In the genomic region with DNA sequence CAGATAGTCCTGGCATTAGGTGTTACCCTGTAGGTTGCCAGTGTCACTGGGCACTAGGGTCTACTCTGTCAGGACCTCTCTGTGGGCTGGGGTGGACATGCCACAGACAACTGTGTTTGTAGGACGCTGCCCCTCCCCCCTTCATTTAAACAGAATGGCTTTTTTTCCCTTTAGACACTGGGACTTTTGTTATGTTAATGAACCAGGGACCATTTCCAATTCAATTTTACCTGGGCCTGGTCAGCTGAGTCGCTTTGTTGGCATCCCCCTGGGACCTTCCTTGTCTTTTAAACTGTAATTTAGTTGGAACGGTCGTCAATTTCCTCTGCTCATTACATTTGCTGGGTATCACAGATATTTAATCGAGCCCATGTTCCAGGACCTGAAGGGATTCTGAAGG, we compare ENCODE assay signal across 25 mouse cellular contexts.
DNase-seq lines count a peak whose midpoint lies in the region; ATAC-seq lines count a peak whose summit lies in the region.
"Had no signal": no experiment of that assay in that cellular context is flagged by ENCODE, and none has a peak within 500 bp of the region (broad histone marks: within the 10 kb centered on the region; RNA-seq: fewer than 3 reads in every experiment).

No protein-coding gene starts in this region.

- H3K9me3 ChIP-seq in hindbrain, embryonic 10.5 days = no peaks in the 10 kb centered on the region
- no peaks in the 10 kb centered on the region for H3K9me3 ChIP-seq in hindbrain, embryonic 13.5 days
- no peaks in the 10 kb centered on the region for H3K9me3 ChIP-seq in neural tube, embryonic 12.5 days
- H3K9me3 ChIP-seq in neural tube, embryonic 15.5 days (replicated peaks) = no peaks in the 10 kb centered on the region
- H3K9me3 ChIP-seq in embryonic facial prominence, embryonic 10.5 days = no peaks in the 10 kb centered on the region
- H3K9me3 ChIP-seq in heart, embryonic 12.5 days (replicated peaks) = no peaks in the 10 kb centered on the region
- H3K9me3 ChIP-seq: hindbrain, embryonic 15.5 days; intestine, embryonic 15.5 days had no signal

- WGBS in hindbrain, embryonic 10.5 days = 23% methylated on average over 5 of the region's 5 CpGs
- 8% methylated on average over 5 of the region's 5 CpGs for whole genome bisulfite sequencing in hindbrain, embryonic 13.5 days
- WGBS in neural tube, embryonic 12.5 days = 15% methylated on average over 5 of the region's 5 CpGs
- 9% methylated on average over 5 of the region's 5 CpGs for WGBS in neural tube, embryonic 15.5 days
- WGBS in embryonic facial prominence, embryonic 10.5 days = 26% methylated on average over 5 of the region's 5 CpGs
- 66% methylated on average over 5 of the region's 5 CpGs for WGBS in heart, embryonic 12.5 days

- H3K9ac ChIP-seq in hindbrain, embryonic 13.5 days = no peak overlapping the region
- no peak overlapping the region for H3K9ac ChIP-seq in neural tube, embryonic 12.5 days
- no peak overlapping the region for H3K9ac ChIP-seq in neural tube, embryonic 15.5 days (replicated peaks)
- no peak overlapping the region for H3K9ac ChIP-seq in heart, embryonic 12.5 days
- H3K9ac ChIP-seq: hindbrain, embryonic 15.5 days; intestine, embryonic 15.5 days had no signal

- no peak for ATAC-seq in hindbrain, embryonic 13.5 days (ENCODE audit: low FRiP score)
- peak; percentile 25; the same call in 1 of the 2 replicates for ATAC-seq in neural tube, embryonic 12.5 days (ENCODE audit: low FRiP score, low read depth)
- ATAC-seq in neural tube, embryonic 15.5 days (ENCODE audit: low FRiP score) = no peak
- no peak for ATAC-seq in heart, embryonic 12.5 days (ENCODE audit: insufficient number of reproducible peaks, low FRiP score)
- ATAC-seq: intestine, embryonic 15.5 days; midbrain, embryonic 16.5 days had no signal

- peak overlapping the region; percentile 76 for H3K27ac ChIP-seq in hindbrain, embryonic 10.5 days
- no peak overlapping the region for H3K27ac ChIP-seq in hindbrain, embryonic 13.5 days
- no peak overlapping the region for H3K27ac ChIP-seq in neural tube, embryonic 12.5 days
- H3K27ac ChIP-seq in neural tube, embryonic 15.5 days (replicated peaks) = no peak overlapping the region
- H3K27ac ChIP-seq in embryonic facial prominence, embryonic 10.5 days (replicated peaks) = 0 out of 2 replicates have a peak overlapping the region, but pooled peaks have one; percentile 30
- H3K27ac ChIP-seq in heart, embryonic 12.5 days (ENCODE audit: poor library complexity, severe bottlenecking) = no peak overlapping the region
- H3K27ac ChIP-seq: hindbrain, embryonic 15.5 days; intestine, embryonic 15.5 days; layer of hippocampus, adult 2 months; macrophage had no signal

- H3K4me1 ChIP-seq in hindbrain, embryonic 10.5 days (replicated peaks) = peaks cover 41% of the 10 kb centered on the region
- H3K4me1 ChIP-seq in hindbrain, embryonic 13.5 days (replicated peaks) = peaks cover 17% of the 10 kb centered on the region
- H3K4me1 ChIP-seq in neural tube, embryonic 12.5 days = peaks cover 16% of the 10 kb centered on the region
- H3K4me1 ChIP-seq in neural tube, embryonic 15.5 days = peaks cover 11% of the 10 kb centered on the region
- peaks cover 21% of the 10 kb centered on the region for H3K4me1 ChIP-seq in embryonic facial prominence, embryonic 10.5 days
- H3K4me1 ChIP-seq in heart, embryonic 12.5 days (replicated peaks) = no peaks in the 10 kb centered on the region
- H3K4me1 ChIP-seq: intestine, embryonic 15.5 days had no signal

- DNase-seq in hindbrain, embryonic 10.5 days (ENCODE audit: low spot score) = peak; percentile 18
- peak; percentile 9 for DNase-seq in MN1 (ENCODE audit: low spot score)
- no peak for DNase-seq in embryonic facial prominence, embryonic 10.5 days (ENCODE audit: low spot score)
- DNase-seq in thymus, postnatal 14 days = no peak
- DNase-seq: adrenal gland, adult 2 months; B cell, adult 2 months; cerebellum, adult 18-20 months; cerebellum, postnatal 25 days; gastrocnemius, postnatal 10 days; heart, adult 11 months; heart, postnatal 10 days; kidney, adult 9 months; kidney, postnatal 25 days; right cerebral cortex, postnatal 14 days; spleen, adult 18-20 months had no signal

- peaks cover 15% of the 10 kb centered on the region for H3K27me3 ChIP-seq in hindbrain, embryonic 10.5 days (ENCODE audit: insufficient read depth, poor library complexity, severe bottlenecking)
- peaks cover 55% of the 10 kb centered on the region for H3K27me3 ChIP-seq in hindbrain, embryonic 13.5 days
- H3K27me3 ChIP-seq in neural tube, embryonic 12.5 days (replicated peaks) = peaks cover 13% of the 10 kb centered on the region
- H3K27me3 ChIP-seq in neural tube, embryonic 15.5 days (replicated peaks) = peaks cover 35% of the 10 kb centered on the region; the same call in 1 of the 2 replicates
- H3K27me3 ChIP-seq in embryonic facial prominence, embryonic 10.5 days (replicated peaks; ENCODE audit: low read depth, poor library complexity, severe bottlenecking) = peaks cover 17% of the 10 kb centered on the region
- H3K27me3 ChIP-seq in heart, embryonic 12.5 days (replicated peaks) = peaks cover 6% of the 10 kb centered on the region; the same call in 1 of the 2 replicates
- H3K27me3 ChIP-seq: intestine, embryonic 15.5 days had no signal

- no peak overlapping the region for H3K4me2 ChIP-seq in hindbrain, embryonic 13.5 days
- H3K4me2 ChIP-seq in neural tube, embryonic 12.5 days (replicated peaks) = no peak overlapping the region; the same call in 1 of the 2 replicates
- no peak overlapping the region for H3K4me2 ChIP-seq in neural tube, embryonic 15.5 days
- no peak overlapping the region for H3K4me2 ChIP-seq in heart, embryonic 12.5 days
- H3K4me2 ChIP-seq: heart, embryonic 11.5 days; hindbrain, embryonic 15.5 days; intestine, embryonic 15.5 days had no signal

- H3K4me3 ChIP-seq in hindbrain, embryonic 10.5 days = no peak overlapping the region
- no peak overlapping the region for H3K4me3 ChIP-seq in hindbrain, embryonic 13.5 days
- no peak overlapping the region for H3K4me3 ChIP-seq in neural tube, embryonic 12.5 days
- no peak overlapping the region for H3K4me3 ChIP-seq in neural tube, embryonic 15.5 days (replicated peaks)
- H3K4me3 ChIP-seq in embryonic facial prominence, embryonic 10.5 days = no peak overlapping the region
- H3K4me3 ChIP-seq in heart, embryonic 12.5 days = no peak overlapping the region
- H3K4me3 ChIP-seq: hindbrain, embryonic 15.5 days; intestine, embryonic 15.5 days; layer of hippocampus, adult 2 months had no signal

- no peaks in the 10 kb centered on the region for H3K36me3 ChIP-seq in hindbrain, embryonic 10.5 days
- H3K36me3 ChIP-seq in hindbrain, embryonic 13.5 days = no peaks in the 10 kb centered on the region
- H3K36me3 ChIP-seq in neural tube, embryonic 12.5 days = no peaks in the 10 kb centered on the region
- H3K36me3 ChIP-seq in neural tube, embryonic 15.5 days = no peaks in the 10 kb centered on the region
- no peaks in the 10 kb centered on the region for H3K36me3 ChIP-seq in embryonic facial prominence, embryonic 10.5 days (replicated peaks)
- H3K36me3 ChIP-seq in heart, embryonic 12.5 days = no peaks in the 10 kb centered on the region
- H3K36me3 ChIP-seq: hindbrain, embryonic 15.5 days; intestine, embryonic 15.5 days had no signal

Comparison
In these comparisons a context has a peak if more than half of its experiments do, and no peak if none do; other contexts are left out.
1. H3K27ac ChIP-seq: peak in hindbrain, embryonic 10.5 days (single experiment) and embryonic facial prominence, embryonic 10.5 days (single experiment); none in hindbrain, embryonic 13.5 days (single experiment), neural tube, embryonic 12.5 days (single experiment), neural tube, embryonic 15.5 days (single experiment) and heart, embryonic 12.5 days (single experiment).
2. DNase-seq: peak in hindbrain, embryonic 10.5 days (single experiment) and MN1 (single experiment); none in embryonic facial prominence, embryonic 10.5 days (single experiment) and thymus, postnatal 14 days (single experiment).